Mouse (Mus musculus) adrenal gland, adult 18-20 months (tissue): ENCODE measurements at regions not wholly inside any gene's neighbourhood (a gene's known extent, or its start where the extent isn't known, plus 50 kb on each side); places are given as distances from the start of the nearest gene placed in this dataset.

ENCODE experiments used
- DNase-seq, 2 experiments: peaks; one replicate each; pipeline ENCODE4 v3.0.0; 2021 to 2022; ENCODE audit warnings: low spot score in 2 of 2

DNA sequence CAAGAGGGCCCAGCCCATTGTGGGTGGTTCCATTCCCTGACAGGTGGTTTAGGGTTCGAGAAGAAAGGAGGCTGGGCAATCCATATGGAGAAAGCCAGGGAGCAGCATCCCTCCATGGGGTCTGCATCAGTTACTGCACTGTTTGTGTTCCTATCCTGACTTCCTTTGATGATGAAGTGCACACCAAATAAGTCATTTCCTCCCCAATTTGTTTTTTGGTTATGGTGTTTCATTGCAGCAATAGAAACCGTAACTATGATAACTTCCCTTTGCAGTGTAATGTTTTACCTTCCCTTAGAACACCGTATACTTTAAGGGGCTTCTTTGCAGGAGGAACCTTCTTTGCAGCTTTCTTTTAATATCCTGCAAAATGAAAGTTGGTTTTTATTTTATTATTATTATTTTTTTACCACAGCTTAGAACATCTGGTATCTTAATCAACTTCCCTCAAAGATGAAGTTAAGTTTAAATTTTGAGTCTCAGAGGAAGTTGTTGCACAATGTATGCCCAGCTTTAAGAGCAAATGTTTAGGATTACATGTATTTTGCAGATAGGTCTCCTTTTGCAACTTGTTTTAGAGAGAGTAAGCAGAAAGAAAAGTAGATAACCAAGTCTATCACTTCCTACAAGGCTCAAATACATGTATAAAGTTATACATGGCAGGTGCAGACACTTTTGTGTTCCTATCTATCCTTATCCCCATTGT lies 1059.1 kb downstream of the Diaph2 start:
- DNase-seq = no peak

DNA sequence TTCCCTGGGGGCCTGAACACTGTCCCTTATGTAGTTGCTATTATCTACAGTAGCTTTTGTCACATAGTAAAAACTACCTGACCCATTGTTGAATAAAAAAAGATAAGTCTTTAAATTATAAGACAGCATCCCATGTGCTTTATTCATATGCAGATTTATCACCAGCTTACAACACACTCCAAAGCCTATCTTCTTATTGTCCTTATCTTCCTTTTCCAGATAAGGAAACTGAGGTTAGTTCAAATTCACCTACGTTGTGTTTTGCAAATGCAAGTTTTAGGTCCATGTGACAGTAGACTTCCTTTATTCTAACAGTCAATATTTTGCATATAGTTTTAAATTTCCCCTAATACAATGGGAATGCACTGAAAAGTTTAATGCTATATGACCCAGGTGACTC lies 1069.4 kb downstream of the Diaph2 start:
- DNase-seq = no peak

GRCm38 (mm10) chrX:130819707-130820106 lies 1070.2 kb downstream of the Diaph2 start:
- DNase-seq = no peak

DNA sequence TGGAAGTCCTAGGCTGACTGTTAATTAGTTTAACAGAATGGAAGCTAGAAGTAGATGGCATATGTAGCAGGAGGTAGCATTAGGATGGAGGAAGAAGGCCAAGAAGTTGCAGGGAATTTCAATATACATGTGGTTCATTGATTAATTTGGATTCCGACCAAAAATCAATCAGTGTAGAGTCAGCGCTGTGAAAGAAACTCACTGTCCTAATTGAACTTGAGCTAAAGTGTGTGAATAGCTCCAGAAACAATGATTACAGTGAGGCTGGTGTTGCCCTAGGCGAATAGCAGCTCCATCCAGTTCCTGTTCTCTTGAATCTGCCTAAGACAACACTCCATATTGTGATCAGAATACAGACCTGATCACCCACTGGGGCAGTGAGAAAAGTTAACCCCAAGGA lies 1070.6 kb downstream of the Diaph2 start:
- no peak for DNase-seq

GRCm38 (mm10) chrX:130823943-130824342 lies 1074.4 kb downstream of the Diaph2 start:
- DNase-seq = no peak

GRCm38 (mm10) chrX:130835835-130836234 lies 1086.3 kb downstream of the Diaph2 start:
- no peak for DNase-seq

- no peak for DNase-seq
Measured at GRCm38 (mm10) chrX:130843141-130843540, 1093.6 kb downstream of the Diaph2 start.

DNA sequence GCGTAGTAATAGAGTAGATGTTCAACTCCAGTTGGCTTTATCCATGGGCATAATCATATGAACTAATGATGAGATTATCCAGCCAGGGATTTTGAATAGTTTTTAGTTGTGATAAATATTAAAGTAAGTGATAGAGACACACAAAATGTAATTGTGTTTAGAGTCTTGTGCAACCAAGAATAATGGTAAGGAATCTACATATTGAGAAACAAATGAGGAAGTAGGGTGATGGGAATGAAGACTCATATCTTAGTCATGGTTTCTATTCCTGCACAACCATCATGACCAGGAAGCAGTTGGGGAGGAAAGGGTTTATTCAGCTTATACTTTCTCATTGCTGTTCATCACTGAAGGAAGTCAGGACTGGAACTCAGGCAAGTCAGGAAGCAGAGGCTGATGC lies 1117.0 kb downstream of the Diaph2 start:
- DNase-seq = no peak

DNA sequence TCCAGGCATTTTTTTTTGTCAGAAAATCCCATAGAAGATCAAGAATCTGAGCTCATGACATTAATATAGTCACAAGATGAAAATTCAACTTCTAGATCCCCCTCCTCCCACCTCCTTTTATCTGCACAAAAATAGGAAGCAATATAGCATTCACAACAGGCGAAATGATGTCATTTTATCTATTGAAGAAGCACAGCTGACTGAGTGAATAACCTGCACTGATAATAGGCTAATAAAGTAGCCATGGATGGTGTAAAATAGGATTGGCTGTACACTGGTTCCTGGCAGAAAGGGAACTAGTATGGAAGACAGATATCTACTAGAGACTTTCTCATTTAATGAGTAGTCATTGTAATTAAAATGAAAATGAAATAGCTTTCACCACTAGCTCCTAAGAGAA lies 1124.6 kb downstream of the Diaph2 start:
- no peak for DNase-seq

DNA sequence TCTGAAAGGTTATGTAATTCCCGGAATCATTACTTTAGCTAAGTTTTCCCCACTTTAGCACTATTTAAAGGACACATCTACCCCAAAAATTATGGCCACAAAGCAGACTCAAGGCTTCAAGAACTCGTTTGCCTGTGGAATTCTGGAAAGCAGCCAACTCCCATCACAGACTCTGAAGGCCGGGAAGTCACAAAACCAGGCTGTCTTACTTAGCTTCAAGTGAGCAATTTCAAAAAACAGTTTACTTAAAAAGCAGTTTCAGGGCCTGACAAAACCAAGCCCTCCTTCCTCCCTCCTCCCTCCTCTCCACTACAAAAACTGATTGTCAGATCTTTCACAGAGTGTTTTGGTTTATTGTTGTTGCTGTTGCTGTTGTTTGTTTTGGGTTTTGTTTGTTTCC lies 1125.7 kb downstream of the Diaph2 start:
- peak in 1 of 2 experiments; percentile 3 for DNase-seq

GRCm38 (mm10) chrX:130876120-130876519 lies 1126.6 kb downstream of the Diaph2 start:
- no peak for DNase-seq
